Mouse (Mus musculus) intestine, embryonic 16.5 days (tissue): Measurements from ENCODE around the gene Cbx3. TPM values are rescaled to one million over a fixed set of nuclear protein-coding genes. Genes with fewer than 3 reads are reported as not detected.

ENCODE experiments used
- ATAC-seq: fragments of 200-750 bp; cut with Nextera tagmentation; 2 replicates; pipeline ENCODE4 v1.8.0; 2017; ENCODE audit warnings: moderate TSS enrichment, moderate library complexity
- H3K27ac ChIP-seq: fragments of 300-500 bp; sonication (generic); 2 replicates; pipeline ENCODE4 v1.5.1; 2014; ENCODE audit warnings: mild to moderate bottlenecking, low read length
- H3K27me3 ChIP-seq: fragments of 300-500 bp; sonication (generic); replicated peaks from 2 replicates; pipeline ENCODE4 v1.6.1; 2014; ENCODE audit warnings: low read length, control low read depth, mixed read lengths; ENCODE audit not compliant: control insufficient read depth, insufficient read depth
- H3K36me3 ChIP-seq: fragments of 300-500 bp; sonication (generic); 2 replicates; pipeline ENCODE4 v1.6.1; 2014; ENCODE audit warnings: low read length, control low read depth; ENCODE audit not compliant: control insufficient read depth, insufficient read depth
- H3K4me1 ChIP-seq: fragments of 300-500 bp; sonication (generic); 2 replicates; pipeline ENCODE4 v1.6.1; 2014; ENCODE audit warnings: low read length, control low read depth, mixed read lengths; ENCODE audit not compliant: control insufficient read depth, insufficient read depth
- H3K4me2 ChIP-seq: fragments of 300-500 bp; sonication (generic); 2 replicates; pipeline ENCODE4 v1.6.1; 2014; ENCODE audit warnings: low read depth, low read length, control low read depth
- H3K4me3 ChIP-seq: fragments of 300-500 bp; sonication (generic); 2 replicates; pipeline ENCODE4 v1.5.1; 2014; ENCODE audit warnings: mild to moderate bottlenecking, low read length
- H3K9ac ChIP-seq: fragments of 300-500 bp; sonication (generic); 2 replicates; pipeline ENCODE4 v1.6.1; 2014; ENCODE audit warnings: low read depth, low read length
- H3K9me3 ChIP-seq: fragments of 300-500 bp; sonication (generic); 2 replicates; pipeline ENCODE4 v1.6.1; 2016; ENCODE audit warnings: low read length, control low read depth; ENCODE audit not compliant: control insufficient read depth
- WGBS: fragments of 180-500 bp; shearing (Covaris S2); extraction: QIAGEN DNeasy Blood & Tissue Kit; methylation state at CpG from one replicate; pipeline ENCODE4 v1.1.7; 2014; 5-methylcytosine and 5-hydroxymethylcytosine counted together
- polyA plus RNA-seq: library from polyadenylated mRNA; unstranded; fragments of >200 nt; fragmentation: Nextera tagmentation; extraction: Ambion mirVana; gene quantifications from 2 replicates; pipeline ENCODE4 v1.2.1, GENCODE M21; 2015

Gene Cbx3
- polyA plus RNA-seq, 1 experiment from 2014 or later: 290 TPM

DNA sequence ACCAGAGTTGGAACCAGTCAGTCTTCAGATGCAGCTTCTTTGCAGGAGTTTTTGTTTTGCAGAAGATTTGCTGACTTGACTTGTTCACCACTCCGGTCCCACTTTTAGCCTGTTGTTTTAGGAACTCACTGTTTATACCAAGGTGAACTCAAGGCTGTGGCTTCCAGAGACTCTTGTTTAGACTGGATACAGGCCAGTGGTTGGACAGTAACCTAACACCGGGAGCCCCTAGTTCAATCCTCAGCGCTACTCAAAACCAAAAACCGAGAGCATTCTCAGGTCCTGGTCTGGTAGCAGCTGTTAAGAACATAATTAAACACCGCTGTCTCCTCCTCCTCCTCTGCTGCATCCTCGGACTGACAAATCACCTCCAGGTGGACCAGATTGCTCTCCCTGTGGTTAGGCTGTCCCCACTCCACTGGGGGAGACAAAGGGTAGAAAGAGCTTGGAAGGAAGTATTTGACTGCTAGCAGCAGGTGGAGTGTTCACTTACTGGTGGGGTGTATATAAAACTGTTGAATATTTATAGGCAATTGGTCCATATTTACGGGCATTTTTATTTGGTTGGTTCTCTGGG, 17.1 kb upstream of the Cbx3 start:
- WGBS: 55% methylated on average over 7 of the region's 7 CpGs

DNA sequence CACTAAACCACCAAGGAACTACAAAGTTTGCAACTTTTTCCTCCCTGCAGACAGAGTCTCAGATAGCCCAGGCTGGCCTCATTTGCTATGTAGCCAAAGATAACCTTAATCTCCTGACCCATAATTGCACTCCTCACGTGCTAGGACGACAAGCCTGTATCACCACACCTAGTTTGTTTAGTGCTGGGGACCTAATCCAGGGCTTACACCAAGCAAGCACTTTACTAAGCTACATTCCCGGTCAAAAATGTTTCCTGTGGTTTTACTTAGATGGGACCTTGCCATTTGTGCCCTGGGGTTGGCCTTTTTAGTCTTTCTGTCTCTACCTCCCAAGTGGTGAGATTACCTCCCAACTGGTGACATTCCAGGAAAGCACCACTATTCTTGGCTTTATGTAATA, 15.2 kb upstream of the Cbx3 start:
- H3K27ac ChIP-seq: no peak overlapping the region
- no peaks in the 10 kb centered on the region for H3K4me1 ChIP-seq
- no peak overlapping the region for H3K4me2 ChIP-seq
- WGBS: 40% methylated on average over 3 of the region's 3 CpGs
- H3K9me3 ChIP-seq: no peaks in the 10 kb centered on the region
- H3K27me3 ChIP-seq: no peaks in the 10 kb centered on the region
- no peak overlapping the region for H3K4me3 ChIP-seq
- no peak for ATAC-seq
- H3K9ac ChIP-seq: no peak overlapping the region
- H3K36me3 ChIP-seq: 0 out of 2 replicates have a peak, but pooled peaks cover 3% of the 10 kb centered on the region

More for the DNA sequence above, 17.1 kb upstream of the Cbx3 start:
- H3K4me3 ChIP-seq: no peak overlapping the region
- no peaks in the 10 kb centered on the region for H3K9me3 ChIP-seq
- H3K4me1 ChIP-seq: no peaks in the 10 kb centered on the region
- H3K27ac ChIP-seq: no peak overlapping the region
- no peak for ATAC-seq
- no peaks in the 10 kb centered on the region for H3K36me3 ChIP-seq
- no peaks in the 10 kb centered on the region for H3K27me3 ChIP-seq
- H3K4me2 ChIP-seq: no peak overlapping the region
- no peak overlapping the region for H3K9ac ChIP-seq

DNA sequence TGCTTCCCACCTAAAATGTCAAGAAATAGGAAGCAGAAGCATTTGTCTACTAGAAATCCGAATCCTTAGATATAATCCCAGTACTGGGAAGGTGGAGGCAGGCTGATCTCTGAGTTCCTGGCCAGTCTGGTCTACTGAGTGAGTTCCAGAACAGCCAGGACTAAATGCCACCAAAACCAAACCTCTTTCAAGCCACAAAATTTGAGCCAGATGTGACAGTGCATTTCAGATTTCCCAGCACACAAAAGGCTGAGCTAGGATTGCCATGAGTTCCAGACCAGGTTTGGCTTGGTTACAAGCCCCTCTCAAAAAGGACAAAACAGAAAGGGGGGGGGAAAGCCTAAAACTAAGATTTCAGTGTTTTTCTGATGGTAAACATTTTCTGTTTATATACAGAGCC, 14.0 kb upstream of the Cbx3 start:
- 63% methylated on average over 1 of the region's 1 CpGs for WGBS
- no peaks in the 10 kb centered on the region for H3K4me1 ChIP-seq
- peaks cover 8% of the 10 kb centered on the region; the same call in 1 of the 2 replicates for H3K36me3 ChIP-seq

DNA sequence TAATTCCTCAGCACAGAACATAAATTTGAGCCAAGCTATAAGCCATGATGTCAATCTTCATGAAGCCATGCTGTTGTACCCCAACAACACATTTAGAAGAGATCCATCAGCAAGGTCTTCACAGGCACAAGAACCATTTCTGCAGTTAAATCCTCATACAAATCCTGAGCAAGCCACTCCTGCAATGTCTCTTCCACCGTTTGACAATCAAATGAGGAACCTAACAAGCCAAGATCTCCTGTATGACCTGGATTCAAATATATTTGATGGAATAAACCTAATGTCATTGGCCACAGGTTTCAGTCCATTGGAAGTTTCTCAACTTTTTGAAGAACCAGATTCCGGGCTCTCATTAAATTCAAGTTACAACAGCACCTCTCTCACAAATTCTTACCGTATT, 12.9 kb upstream of the Cbx3 start:
- no peak overlapping the region for H3K4me2 ChIP-seq
- peaks cover 13% of the 10 kb centered on the region; the same call in 1 of the 2 replicates for H3K36me3 ChIP-seq
- H3K9ac ChIP-seq: no peak overlapping the region
- no peak overlapping the region for H3K4me3 ChIP-seq
- H3K27me3 ChIP-seq: no peaks in the 10 kb centered on the region
- ATAC-seq: no peak
- H3K4me1 ChIP-seq: no peaks in the 10 kb centered on the region
- no peaks in the 10 kb centered on the region for H3K9me3 ChIP-seq
- 70% methylated on average over 3 of the region's 3 CpGs for WGBS
- no peak overlapping the region for H3K27ac ChIP-seq

More for the DNA sequence above, 14.0 kb upstream of the Cbx3 start:
- Histone ChIP-seq H3K4me3 (no peak overlapping the region), H3K9ac (no peak overlapping the region), H3K27me3 (no peaks in the 10 kb centered on the region), H3K27ac (no peak overlapping the region), H3K9me3 (no peaks in the 10 kb centered on the region), H3K4me2 (no peak overlapping the region)
- no peak for ATAC-seq

DNA sequence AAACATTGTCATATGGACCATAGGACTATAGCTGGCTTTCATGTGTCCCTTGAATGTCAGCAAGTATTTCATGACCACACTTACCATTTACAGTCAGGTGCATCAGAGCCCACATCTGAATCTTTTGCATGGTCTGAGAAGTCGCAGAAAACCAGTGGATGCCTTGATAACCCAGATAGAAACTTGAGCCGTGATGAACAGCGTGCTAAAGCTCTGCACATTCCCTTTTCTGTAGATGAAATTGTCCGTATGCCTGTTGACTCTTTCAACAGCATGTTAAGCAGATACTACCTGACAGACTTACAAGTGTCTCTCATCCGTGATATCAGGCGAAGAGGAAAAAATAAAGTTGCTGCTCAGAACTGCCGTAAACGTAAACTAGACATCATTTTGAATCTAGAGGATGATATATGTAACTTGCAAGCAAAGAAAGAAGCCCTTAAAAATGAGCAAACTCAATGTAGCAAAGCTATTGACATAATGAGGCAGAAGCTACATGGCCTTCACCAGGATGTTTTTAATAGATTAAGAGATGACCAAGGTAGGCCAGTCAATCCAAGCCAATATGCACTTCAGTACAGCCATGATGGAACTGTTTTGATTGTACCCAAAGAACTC, 12.3 kb upstream of the Cbx3 start:
- H3K9me3 ChIP-seq: no peaks in the 10 kb centered on the region
- H3K9ac ChIP-seq: no peak overlapping the region
- H3K27me3 ChIP-seq: no peaks in the 10 kb centered on the region
- H3K4me3 ChIP-seq: no peak overlapping the region
- no peak overlapping the region for H3K27ac ChIP-seq
- 77% methylated on average over 8 of the region's 8 CpGs for WGBS
- H3K36me3 ChIP-seq: peaks cover 13% of the 10 kb centered on the region; the same call in 1 of the 2 replicates
- no peak for ATAC-seq
- H3K4me2 ChIP-seq: no peak overlapping the region
- no peaks in the 10 kb centered on the region for H3K4me1 ChIP-seq

DNA sequence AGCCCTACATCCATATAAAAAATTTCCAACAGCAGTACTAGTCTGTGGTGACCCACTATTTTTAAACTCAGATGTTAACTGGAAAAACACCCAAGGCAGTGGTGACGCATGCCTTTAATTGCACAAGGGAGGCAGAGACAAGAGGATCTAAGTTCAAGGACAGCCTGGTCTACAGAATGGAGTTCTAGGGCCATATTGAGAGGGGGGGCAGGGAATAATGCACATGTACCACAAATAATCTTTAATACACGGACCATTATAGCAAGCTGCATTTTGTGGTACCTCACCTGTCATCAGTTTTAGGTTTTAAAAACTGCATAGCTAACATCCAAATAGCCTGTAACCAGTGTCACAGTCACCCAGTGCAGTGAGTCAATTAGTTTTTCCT, 11.2 kb upstream of the Cbx3 start:
- Histone ChIP-seq H3K27ac (no peak overlapping the region), H3K27me3 (no peaks in the 10 kb centered on the region), H3K4me1 (no peaks in the 10 kb centered on the region), H3K9ac (no peak overlapping the region), H3K4me2 (no peak overlapping the region), H3K4me3 (no peak overlapping the region), H3K36me3 (peaks cover 16% of the 10 kb centered on the region; the same call in 1 of the 2 replicates), H3K9me3 (no peaks in the 10 kb centered on the region)
- WGBS: 53% methylated on average over 2 of the region's 2 CpGs
- peak; percentile 33 for ATAC-seq

DNA sequence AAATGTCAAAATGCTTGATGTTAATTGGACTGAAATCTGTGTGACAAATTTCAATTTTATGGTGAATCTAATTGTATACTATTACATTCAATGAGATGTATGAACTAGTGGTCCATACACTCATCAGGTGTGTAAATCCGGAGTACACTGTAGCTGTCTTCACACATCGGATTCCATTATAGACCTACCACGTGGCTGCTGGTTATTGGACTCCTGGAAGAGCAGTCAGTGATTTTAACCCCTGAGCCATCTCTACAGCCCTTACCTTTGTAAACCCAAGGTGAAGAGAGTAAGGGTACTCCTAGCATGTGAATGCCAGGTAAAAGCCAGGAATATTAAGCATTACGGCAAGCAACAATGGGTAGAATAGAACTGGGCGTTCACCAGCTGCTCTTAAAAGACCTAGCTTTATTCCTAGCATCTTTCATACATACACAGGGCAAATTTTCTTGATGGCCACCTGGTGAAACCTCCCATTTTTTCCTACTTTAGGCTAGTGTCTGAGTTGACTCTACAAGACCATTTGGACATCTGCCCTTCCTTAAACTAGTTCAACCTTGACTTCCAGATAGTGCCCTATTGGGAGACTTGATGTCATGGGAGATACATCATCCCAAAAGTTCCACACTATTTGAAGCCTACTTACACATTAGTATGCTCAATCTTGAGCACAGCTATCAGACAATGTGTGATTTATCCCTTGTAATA, 10.7 kb upstream of the Cbx3 start:
- peak; percentile 61 for ATAC-seq
- Histone ChIP-seq H3K36me3 (peaks cover 17% of the 10 kb centered on the region; the same call in 1 of the 2 replicates), H3K9me3 (no peaks in the 10 kb centered on the region), H3K27ac (no peak overlapping the region), H3K4me2 (no peak overlapping the region), H3K4me1 (no peaks in the 10 kb centered on the region), H3K4me3 (no peak overlapping the region), H3K9ac (no peak overlapping the region), H3K27me3 (no peaks in the 10 kb centered on the region)
- WGBS: 40% methylated on average over 5 of the region's 5 CpGs

DNA sequence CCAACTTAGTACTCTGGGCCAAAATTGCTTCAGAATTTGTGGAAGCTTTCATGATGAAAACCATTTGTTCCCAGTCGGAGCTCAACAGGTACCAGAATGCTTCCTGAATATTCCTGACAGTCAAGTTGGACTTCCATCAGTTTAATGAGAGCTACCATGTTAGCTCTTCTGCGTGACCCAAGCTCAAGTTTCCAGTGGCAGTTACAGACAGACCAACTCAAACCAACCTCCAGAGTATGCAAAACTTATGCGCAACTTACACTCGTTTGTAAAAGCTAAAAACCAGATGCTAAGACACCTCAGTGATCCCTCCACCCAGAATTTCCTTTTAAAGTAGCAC, 10.2 kb upstream of the Cbx3 start:
- no peak for ATAC-seq
- 78% methylated on average over 4 of the region's 4 CpGs for WGBS
- Histone ChIP-seq H3K9ac (no peak overlapping the region), H3K4me2 (no peak overlapping the region), H3K4me1 (no peaks in the 10 kb centered on the region), H3K36me3 (peaks cover 17% of the 10 kb centered on the region; the same call in 1 of the 2 replicates), H3K27me3 (no peaks in the 10 kb centered on the region), H3K9me3 (no peaks in the 10 kb centered on the region), H3K27ac (no peak overlapping the region), H3K4me3 (no peak overlapping the region)

DNA sequence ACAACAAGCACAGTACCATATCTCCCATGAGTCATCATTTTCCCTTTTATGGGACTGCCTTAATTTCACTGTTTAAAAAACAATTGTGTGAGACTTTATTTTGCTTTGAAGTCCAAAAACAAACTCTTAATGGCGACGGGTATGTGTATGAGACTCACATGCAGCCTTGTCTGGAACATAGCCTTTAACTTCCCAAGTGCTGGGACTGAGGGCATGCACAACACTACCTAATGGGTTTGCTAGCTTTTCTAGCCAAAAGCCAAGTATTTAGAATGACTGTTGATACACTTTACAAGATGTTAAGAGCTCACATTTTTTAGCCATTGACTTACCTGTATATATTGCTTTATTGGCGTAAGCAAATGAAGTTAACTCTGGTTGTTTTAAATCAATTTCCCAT, 9.8 kb upstream of the Cbx3 start:
- H3K36me3 ChIP-seq: peaks cover 17% of the 10 kb centered on the region; the same call in 1 of the 2 replicates
- no peak overlapping the region for H3K9ac ChIP-seq
- H3K4me1 ChIP-seq: no peaks in the 10 kb centered on the region
- 79% methylated on average over 3 of the region's 3 CpGs for WGBS
- H3K27ac ChIP-seq: no peak overlapping the region
- no peak overlapping the region for H3K4me2 ChIP-seq
- no peaks in the 10 kb centered on the region for H3K27me3 ChIP-seq
- H3K9me3 ChIP-seq: no peaks in the 10 kb centered on the region
- ATAC-seq: no peak
- H3K4me3 ChIP-seq: no peak overlapping the region
